Mouse (Mus musculus) induced T-regulatory cell, adult 2 months (primary cell): ENCODE data around the gene Slc10a7.
"Not testable (repeated sequence)": the region's sequence is repeated elsewhere in the genome, so short reads cannot be mapped to it uniquely, and the experiment has no call there.

Experiments
- DNase-seq: peaks from one replicate; pipeline ENCODE4 v3.0.0-alpha.2; 2012; ENCODE audit warnings: low read depth

Slc10a7 gene

DNA sequence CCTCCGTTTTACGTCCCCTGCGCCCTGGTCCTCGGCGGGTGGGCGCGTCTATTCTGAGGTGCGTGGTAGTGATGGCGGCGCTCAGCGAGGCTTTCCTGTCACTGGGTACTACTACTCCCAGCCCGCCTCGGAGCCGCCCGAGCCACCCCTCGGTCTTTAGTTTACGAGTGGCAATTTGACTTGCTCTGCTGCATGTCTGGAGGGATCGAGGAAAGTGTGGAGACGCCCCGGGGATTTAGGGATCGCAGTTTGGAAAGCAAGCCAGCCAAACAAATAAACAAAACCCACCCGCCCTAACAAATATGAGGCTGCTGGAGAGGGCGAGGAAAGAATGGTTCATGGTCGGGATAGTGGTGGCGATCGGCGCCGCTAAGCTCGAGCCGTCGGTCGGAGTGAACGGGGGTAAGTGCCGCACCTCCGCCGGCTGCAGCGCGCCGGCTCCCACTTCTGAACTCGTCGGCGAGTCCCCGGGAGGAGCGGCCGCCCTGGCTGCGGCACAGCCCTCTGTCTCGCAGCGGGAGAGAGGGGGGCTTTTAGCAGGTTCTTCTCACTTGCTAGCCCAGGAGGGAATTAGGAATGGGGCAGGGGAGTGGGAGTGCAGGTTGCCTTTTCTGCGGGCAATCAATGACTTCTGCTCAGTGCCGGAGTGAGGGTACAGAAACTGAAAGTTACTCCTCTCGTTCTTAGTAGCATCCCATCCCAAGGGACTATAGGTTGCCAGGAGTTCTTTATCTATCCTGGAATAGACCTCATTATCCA lies at the start of gene Slc10a7:
TSS of gene Slc10a7 (plus strand) at position 74 of the 759 bp plus-strand sequence.
- DNase-seq: peak; percentile 90

GRCm38 (mm10) chr8:78463941-78464340 lies 45.2 kb upstream of the Slc10a7 start:
- no peak for DNase-seq

GRCm38 (mm10) chr8:78467889-78468288 lies 41.3 kb upstream of the Slc10a7 start:
- DNase-seq: peak; percentile 51

DNA sequence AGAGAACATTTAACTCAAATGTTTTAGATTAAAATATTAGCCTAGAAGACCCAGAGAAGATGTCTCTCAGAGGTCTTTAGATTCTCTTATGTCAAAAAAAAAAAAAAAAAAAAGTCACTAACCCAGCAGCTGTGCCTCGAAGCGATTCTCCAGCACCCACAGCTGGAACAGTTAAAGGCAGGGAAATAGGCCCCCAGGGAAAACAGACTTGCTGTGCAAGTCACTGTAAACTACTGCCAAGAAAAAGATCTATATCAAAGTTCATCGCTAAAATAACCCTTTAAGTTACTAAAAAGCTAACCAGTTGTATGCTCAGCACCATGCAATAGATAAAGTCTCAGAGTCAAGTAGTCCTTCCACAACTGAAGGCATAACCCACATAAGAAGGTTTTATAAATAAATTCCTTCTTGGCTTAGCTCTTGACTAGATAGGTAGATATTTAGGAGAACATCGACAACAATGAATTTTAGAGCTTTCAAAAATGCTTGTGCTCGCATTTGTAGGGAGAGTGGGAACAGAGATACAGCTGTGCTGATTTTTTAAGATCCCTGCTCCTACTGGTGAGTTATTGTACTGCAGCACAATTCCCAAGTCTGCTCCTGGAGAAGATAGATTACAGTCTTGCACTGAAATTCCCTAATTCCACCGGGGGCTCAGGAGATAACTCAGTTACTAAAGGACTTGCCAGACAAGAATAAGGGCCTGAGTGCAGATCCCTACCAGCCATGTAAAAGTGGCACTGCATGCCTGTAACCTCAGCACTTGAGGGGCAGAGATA lies 31.9 kb upstream of the Slc10a7 start:
- DNase-seq: peak; percentile 16

DNA sequence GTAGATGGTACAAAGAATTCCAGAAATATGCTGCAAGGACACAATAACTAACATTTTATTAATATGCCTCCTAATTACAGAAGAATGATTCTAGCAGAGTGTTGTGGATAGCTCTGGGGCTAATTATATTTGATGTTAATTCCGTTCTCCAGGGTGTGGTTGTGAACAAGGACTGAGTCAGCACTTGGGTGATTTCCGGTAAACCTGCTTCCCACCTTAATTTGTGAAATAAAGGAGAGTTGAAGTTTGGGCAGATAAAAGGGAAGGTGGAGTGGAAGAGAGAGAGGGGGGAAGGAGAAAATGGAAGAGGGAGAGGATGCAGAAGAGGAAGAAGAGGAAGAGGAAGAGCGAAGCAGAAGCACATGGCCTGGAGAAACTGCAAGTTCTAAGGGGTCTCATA lies 19.4 kb upstream of the Slc10a7 start:
- DNase-seq: no peak

GRCm38 (mm10) chr8:78493031-78493430 lies 16.1 kb upstream of the Slc10a7 start:
- DNase-seq: no peak

DNA sequence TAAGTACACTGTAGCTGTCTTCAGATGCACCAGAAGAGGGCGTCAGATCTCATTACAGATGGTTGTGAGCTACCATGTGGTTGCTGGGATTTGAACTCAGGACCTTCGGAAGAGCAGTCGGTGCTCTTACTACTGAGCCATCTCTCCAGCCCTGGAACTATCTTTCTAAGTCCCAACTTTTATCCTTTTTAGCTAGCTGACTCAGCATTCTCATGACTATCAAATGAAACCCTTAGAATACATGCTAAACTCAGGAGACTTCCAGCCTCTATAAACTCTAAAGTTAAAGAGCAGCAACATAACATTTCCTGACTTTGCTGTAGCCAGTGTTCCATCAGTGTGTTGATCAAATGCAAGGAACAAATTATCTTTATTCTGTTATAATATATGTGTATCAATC lies 12.9 kb upstream of the Slc10a7 start:
- not testable (repeated sequence) for DNase-seq

GRCm38 (mm10) chr8:78502706-78503105 lies 6.4 kb upstream of the Slc10a7 start:
- DNase-seq: no peak

GRCm38 (mm10) chr8:78507979-78508718 lies 997 bp upstream of the Slc10a7 start:
- peak; percentile 81 for DNase-seq

DNA sequence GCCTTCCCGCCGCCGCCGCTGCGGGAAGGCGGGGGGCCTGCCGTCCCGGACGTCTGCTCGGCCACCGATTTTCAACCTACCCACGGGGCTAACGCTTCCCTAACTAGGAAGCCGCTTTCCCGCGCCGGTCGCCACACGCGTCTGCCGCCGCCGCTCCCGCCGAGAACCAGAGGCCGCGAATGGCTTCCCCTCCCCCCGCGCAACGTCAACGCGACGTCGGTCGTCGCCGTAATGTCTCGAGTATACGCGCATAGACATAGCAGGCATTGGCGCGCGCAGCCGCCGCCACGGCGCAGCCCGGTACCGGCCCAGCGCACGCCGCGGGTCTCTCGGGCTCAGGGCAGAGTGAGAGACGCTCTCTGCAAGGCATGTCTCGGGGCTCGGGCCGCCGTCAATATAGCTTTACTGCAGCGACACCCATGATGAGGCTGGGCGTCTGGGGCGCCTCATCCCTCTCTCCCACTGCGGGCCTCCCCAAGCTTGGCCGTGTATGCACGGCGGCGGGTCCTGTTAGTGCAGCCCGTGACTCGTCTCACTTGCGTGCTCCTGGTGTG lies 350 bp upstream of the Slc10a7 start, which contains the start of gene Rbmxl1:
TSS of gene Rbmxl1 (minus strand) at position 180 of the 554 bp plus-strand sequence.
- peak; percentile 94 for DNase-seq

GRCm38 (mm10) chr8:78510094-78510493 lies 948 bp downstream of the Slc10a7 start:
- peak; percentile 54 for DNase-seq

DNA sequence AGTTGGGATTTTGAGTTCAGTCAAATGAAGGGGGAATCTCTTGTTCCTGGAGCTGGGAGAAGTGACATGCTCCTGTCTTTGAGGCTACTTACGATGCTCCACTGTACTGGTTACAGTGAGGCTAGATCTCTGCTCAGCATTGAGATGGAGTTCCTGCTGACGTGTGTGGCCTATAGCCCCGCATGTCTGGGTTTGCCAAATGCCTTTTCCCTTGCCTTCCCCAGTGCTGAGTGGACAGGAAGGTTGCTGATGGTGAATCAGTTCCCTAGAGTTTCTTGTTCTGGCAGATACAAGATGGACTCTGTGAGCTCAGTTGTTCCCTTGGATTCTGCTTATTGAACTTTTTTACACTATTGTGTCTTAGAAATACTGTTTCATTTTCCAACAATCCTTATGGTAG lies 1.8 kb downstream of the Slc10a7 start:
- peak; percentile 28 for DNase-seq

DNA sequence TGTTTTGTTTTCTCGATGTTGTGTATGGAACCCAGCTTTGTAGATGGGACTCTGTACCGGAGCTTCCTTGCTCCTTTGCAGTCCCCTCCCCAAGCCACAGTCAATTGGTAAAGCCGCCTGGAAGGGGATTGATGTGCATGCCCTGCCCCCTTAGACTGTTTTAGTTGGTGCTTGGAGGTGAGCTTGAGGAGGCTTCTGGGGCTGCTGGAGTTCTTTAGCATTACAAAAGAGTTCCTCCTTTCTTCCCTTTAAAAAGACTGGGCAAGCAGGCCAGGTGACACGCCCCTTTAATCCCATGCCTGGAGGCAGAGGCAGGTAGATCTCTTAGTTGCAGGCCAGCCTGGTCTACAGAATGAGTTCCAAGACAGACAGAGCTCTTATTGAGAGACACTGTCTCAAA lies 4.0 kb downstream of the Slc10a7 start:
- no peak for DNase-seq

- no peak for DNase-seq
These were observed 5.6 kb downstream of the Slc10a7 start for GRCm38 (mm10) chr8:78514706-78515105.

DNA sequence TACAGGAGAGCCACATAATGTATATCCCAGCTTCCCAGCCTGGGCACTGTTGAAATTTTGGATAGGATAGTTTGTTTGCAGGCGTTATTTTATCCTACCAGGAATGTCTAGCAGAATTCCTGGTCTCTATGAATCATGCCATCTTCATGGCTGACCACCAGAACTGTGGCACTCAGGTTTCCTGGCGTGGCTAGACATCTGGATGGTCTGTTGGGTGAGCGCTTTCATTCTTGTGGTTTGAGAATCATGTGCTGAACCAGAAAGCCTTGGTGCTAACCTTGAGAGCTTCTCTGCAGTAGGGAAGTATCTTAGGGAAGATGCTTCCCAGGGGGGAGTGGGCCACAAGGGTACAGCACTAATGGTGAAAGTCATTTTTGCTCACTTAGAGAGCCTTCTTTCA lies 6.0 kb downstream of the Slc10a7 start:
- DNase-seq: no peak

DNA sequence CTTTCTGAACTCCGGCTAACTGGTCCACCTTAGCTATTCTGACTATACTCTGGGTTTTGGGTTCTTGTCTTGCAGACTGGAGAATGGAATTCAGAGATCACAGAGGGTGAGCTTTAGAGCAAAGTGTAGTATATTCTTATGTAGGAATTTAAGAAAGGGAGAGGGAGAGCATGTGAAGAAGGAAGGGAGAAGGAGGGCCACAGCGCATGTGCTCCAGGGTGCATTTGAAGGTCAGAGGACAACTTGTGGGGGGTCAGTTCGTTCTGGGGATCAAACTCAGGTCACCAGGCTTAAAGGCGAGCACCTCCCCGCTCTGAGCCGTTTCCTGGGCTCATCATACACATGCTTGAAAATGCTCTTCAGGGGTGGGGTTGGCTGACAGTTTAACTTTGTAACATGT lies 24.8 kb downstream of the Slc10a7 start:
- no peak for DNase-seq

- no peak for DNase-seq
These were observed 27.6 kb downstream of the Slc10a7 start for GRCm38 (mm10) chr8:78536716-78537115.

DNA sequence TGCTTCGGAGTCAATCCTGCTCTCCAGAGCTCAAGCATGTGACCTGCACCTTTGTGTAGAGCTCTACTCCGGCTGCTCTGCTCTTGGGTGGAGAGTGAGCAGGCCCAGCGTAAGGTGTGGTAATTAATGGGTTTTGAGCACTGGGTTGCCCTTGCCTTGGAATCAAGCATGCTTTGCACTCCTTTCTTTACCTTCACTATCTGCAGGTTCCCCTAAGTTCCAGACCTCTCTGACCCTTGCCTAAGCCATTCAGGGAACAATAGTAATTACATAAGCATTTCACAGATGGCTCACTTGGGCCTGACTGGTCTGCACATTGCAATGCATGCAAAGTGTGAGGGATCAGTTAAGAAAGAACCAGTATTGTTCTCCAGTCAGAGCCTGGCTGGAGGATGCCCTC lies 28.6 kb downstream of the Slc10a7 start:
- no peak for DNase-seq

DNA sequence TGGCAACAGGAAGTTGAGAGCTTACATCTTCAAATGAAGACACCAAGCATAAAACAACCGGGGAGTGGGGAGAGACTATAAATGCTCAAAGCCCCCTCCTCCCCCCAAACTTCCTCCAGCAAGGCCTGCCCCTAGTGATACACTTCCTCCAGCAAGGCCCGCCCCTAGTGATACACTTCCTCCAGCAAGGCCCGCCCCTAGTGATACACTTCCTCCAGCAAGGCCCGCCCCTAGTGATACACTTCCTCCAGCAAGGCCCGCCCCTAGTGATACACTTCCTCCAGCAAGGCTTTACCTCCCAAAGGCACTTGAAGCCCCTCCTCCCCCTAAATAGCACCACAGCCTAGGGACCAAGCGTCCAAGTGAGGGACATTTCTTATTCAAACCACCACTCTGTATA lies 33.5 kb downstream of the Slc10a7 start:
- DNase-seq: not testable (repeated sequence)

DNA sequence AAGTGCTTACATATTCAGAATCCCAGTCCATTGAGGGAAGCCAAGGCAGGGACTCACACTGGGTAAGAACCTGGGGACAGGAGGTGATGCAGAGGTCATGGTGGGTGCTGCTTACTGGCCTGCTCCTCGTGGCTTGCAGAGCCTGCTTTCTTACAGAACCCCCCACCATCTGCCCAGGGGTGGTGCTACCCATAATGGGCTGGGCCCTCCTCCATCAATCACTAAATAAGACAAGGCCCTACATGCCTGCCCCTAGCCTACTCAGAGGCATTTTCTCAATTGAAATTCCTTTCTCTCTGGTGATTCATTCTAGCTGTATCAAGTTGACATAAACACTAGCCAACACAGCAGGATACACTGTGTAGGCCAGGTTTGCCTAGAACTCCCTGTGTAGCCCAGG lies 34.5 kb downstream of the Slc10a7 start:
- no peak for DNase-seq

DNA sequence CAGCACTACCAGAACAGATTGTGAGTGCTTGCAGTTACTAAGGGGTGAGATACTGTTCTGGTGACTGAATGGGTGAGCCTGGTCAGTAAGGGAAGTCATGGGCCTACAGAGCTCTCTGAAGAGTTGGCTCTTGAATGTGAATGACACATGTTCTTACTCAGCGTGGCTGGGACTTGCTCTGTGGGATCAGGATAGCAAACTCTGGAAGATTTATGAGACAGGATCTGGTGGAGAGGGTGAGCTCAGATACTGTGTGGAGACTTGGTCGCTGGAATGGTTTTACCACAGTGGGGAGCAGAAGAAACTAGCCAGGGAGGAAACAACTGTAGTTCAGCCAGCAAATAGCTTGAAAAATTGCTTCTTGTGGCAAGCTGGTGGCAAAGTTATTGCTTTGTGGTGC lies 35.4 kb downstream of the Slc10a7 start:
- no peak for DNase-seq

DNA sequence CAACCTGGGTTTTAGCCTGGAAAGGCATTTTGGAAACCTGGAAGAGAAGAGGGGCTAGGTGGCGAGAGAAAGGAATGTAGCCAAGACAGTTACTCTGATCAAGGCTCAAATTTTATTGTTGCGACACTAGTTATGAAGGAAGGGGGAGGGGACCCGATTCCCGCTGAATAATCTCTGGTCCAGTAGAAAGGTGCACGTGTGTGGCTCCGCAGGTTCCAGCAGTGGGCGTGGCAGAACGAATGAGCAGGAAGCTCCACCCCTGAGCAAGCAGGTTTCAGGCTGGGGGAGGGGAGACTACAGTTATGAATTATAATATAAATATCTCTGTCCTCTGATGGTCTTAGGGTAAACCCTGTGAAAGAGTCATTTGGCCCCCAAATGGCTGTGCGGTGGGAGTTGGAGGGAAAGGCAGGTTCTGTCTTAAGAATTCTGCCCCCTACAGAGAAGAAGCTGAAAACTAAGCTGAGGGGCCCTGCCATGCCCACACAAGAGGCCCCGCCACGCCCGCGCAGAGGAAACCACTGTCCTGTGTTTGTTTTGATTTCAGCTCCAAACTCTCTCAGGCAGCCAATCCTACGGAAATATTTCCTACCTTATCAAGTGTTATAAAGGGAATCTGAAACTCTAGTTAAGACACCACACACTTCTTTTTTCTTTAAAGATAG lies 36.1 kb downstream of the Slc10a7 start:
- DNase-seq: not testable (repeated sequence)
